Mouse (Mus musculus) cortical plate, adult 2 months (tissue): ENCODE results near the gene Tshz2. TPM values are rescaled to one million over a fixed set of nuclear protein-coding genes. Genes with fewer than 3 reads are reported as not detected.

Experiments
- H3K27ac ChIP-seq: fragments of 200-500 bp; 2 replicates; pipeline ENCODE4 v1.5.1; 2012; ENCODE audit warnings: low read length, control low read depth, inconsistent platforms; ENCODE audit not compliant: insufficient read depth
- H3K4me1 ChIP-seq: fragments of 200-500 bp; 2 replicates; pipeline ENCODE4 v1.6.1; 2011; ENCODE audit warnings: low read length; ENCODE audit not compliant: control insufficient read depth, insufficient read depth
- H3K4me3 ChIP-seq: fragments of 200-500 bp; 2 replicates; pipeline ENCODE4 v1.5.1; 2011; ENCODE audit warnings: mild to moderate bottlenecking, low read length, control low read depth; ENCODE audit not compliant: insufficient read depth
- CTCF ChIP-seq: fragments of 200-500 bp; IDR thresholded peaks from 2 replicates; pipeline ENCODE4 v1.5.1; 2011; ENCODE audit warnings: mild to moderate bottlenecking, control low read depth, low read length; ENCODE audit not compliant: insufficient read depth; ENCODE audit errors: extremely low read depth
- POLR2A ChIP-seq: fragments of 200-500 bp; IDR thresholded peaks from 2 replicates; pipeline ENCODE4 v1.6.1; 2011; ENCODE audit warnings: mild to moderate bottlenecking, low read length, control low read depth; ENCODE audit not compliant: insufficient read depth; ENCODE audit errors: extremely low read depth
- polyA plus RNA-seq: library from polyadenylated mRNA; depleted of rRNA; stranded (reverse); fragments of >200 nt; gene quantifications from 2 replicates; pipeline ENCODE4 v1.2.3, GENCODE M21; 2012

The Tshz2 gene
- polyA plus RNA-seq, 1 experiment = 46.5 TPM

DNA sequence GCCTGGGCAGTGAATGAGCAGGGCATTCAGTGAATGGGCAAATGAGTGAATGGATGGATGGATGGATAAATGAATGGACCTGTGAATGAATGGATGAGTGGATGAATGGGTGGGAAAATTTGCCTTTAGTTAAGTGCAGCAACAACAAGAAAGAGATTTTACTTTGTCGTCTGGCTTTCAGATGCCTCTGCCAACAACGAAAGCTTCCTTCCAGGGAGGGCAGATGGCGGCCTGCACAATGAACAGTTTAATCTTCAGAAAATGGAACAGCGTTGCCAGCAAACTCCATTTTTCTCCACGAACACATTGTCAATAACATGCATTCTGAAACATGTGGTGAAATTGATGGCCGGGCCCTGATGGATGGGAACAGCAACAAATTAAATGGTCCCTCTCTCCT is 418.6 kb downstream of the Tshz2 start:
- TF ChIP-seq CTCF (no peak), POLR2A (no peak)
- Histone ChIP-seq H3K4me3 (no peak overlapping the region), H3K27ac (no peak overlapping the region), H3K4me1 (no peaks in the 10 kb centered on the region)

DNA sequence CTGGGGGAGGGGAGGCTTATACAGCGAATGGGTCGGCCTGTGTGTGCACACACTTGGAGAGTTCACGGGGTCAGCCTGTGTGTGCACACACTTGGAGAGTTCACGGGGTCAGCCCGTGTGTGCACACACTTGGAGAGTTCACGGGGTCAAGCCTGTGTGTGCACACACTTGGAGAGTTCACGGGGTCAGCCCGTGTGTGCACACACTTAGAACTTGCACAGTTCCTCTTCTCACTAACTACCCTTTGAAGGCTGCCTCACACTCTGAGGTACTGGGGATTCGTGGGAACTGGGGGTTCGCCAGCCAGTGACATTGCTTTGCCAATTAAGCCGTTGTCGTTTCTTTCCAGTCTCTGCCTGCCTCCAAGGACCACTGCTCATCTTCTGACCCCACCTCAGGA is 422.1 kb downstream of the Tshz2 start:
- Histone ChIP-seq H3K27ac (no peak overlapping the region), H3K4me3 (no peak overlapping the region), H3K4me1 (no peaks in the 10 kb centered on the region)
- TF ChIP-seq CTCF = no peak

DNA sequence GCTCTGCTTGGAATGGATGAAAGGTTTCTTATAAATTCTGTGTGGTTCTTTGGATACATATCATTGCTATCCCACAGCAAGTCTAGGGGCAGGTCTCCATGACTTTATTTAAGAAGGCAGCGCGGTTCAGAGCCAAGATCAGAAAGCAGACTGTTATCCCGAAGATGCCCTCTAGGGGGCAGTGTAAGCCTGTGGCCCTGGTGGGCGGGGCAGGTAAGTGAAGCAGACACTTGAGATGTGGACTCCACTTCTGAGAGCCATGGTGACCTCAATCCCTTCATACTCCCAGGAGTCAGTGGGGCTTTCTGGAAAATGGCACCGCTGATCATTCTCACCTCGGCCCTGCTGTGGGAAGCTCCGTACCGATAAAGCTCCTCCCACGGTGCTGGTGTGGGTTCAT is 422.6 kb downstream of the Tshz2 start:
- Histone ChIP-seq H3K27ac (no peak overlapping the region), H3K4me1 (no peaks in the 10 kb centered on the region), H3K4me3 (no peak overlapping the region)
- no peak for TF ChIP-seq POLR2A
- peak; percentile 53 for TF ChIP-seq CTCF

DNA sequence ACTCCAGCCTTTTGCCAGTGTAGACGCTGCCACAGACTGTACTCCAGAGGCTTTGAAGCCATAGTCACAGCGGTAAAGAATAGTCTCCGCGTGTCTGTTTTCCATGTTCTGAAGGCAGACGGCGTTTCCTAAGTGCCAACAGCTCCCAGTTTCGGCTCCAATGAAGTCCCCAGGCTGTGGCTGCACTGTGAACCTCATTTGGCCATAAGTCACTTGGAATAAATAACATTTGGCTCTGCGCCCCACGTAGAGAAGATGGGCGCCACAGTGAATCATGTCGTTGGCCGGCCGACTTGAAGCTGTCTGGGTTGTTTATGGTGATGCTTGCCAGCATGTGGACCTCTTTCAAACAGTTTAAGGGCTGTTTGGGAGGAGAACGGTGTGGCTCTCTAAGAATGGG is 426.0 kb downstream of the Tshz2 start:
- no peak overlapping the region for H3K4me3 ChIP-seq
- H3K27ac ChIP-seq = no peak overlapping the region
- no peak for TF ChIP-seq POLR2A
- no peak for TF ChIP-seq CTCF
- H3K4me1 ChIP-seq = no peaks in the 10 kb centered on the region

DNA sequence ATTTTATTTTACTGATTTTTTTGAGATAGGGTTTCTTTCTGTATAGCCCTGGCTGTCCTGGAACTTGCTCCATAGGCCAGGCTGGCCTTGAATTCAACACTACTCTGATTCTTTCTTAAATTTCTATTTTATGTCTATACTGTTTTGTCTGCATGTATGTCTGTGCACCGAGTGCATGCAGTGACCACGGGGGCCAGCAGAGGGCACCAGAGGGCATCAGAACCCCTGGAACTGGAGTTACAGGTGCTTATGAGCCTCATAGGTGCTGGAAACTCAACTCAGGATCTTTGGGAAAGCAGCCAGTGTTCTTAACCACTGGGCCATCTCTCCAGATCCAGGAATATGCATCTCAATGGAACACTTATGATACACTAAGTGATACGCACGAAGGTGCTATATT is 427.3 kb downstream of the Tshz2 start:
- TF ChIP-seq CTCF = 0 out of 2 replicates have a peak, but pooled peaks have one; percentile 5
- TF ChIP-seq POLR2A = no peak
- no peak overlapping the region for H3K4me3 ChIP-seq
- no peaks in the 10 kb centered on the region for H3K4me1 ChIP-seq

DNA sequence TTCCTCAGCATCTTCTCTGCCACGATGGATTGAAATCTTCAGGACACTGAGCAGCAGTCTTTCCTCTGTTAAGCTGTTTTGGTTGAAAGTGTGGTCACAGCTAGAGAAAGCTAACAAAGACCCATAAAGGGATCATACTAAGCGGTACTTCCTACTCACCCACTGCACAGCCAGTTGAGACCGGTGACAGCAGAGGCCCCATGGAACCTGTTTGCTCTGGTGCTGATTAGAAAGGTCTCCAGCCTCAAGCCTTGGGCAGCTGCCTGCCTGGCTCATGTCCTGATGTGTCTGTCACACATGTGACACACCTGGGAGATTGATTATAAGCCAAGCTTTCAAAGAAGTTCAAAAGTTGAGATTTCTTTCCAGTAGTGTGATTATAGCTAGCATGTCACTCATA is 429.6 kb downstream of the Tshz2 start:
- no peaks in the 10 kb centered on the region for H3K4me1 ChIP-seq
- H3K27ac ChIP-seq = no peak overlapping the region
- TF ChIP-seq CTCF (no peak), POLR2A (no peak)
- H3K4me3 ChIP-seq = no peak overlapping the region

More for the DNA sequence above, 427.3 kb downstream of the Tshz2 start:
- no peak overlapping the region for H3K27ac ChIP-seq

DNA sequence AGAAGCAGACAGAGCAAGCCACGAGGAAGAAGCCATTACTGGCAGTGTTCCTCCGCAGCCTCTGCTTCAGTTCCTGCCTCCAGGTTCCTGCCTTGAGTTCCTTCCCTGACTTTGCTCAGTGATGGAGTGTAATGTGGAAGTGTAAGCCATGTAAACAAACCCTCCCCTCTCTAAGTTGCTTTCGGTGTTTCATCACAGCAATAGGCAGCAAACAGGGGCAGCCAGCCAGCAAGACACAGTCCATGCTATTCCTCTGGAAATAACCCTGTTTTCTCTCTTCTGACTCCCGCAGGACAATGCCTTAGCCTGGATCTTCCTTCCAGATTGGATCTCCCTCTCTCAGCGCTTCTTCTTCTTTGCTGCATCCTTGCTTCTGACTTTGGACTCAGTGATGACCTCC is 437.2 kb downstream of the Tshz2 start:
- no peaks in the 10 kb centered on the region for H3K4me1 ChIP-seq
- H3K4me3 ChIP-seq = no peak overlapping the region
- no peak for TF ChIP-seq POLR2A
- no peak overlapping the region for H3K27ac ChIP-seq

DNA sequence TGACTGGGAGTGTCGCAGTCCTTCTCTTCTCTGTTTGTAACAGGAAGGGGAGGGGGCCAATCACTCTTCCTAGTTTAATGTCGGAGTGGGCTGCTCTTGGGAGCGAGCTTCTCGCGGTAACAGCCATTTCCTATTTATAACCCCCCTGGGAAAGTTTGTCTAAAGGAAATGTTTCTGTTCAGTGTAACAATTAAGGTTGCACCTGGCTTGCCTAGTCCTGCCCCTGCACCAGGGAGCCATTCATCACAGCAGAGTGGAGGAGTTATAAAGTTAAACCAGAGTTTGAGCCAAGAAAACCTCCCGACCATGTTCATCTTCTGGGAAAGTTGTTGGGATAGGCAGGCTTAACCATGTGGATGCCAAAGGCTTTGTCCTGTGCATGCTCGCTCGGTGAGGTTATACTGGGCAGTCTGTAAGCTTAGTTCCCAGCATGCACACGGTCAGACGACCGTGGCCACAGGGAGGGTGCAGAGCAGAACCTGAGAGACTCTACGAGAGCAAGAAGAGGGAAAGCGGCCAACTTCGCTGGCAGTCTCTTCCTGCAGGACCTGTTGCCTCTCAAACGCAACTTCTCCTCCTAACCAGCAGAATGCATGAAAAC is 437.9 kb downstream of the Tshz2 start:
- no peak overlapping the region for H3K27ac ChIP-seq
- TF ChIP-seq POLR2A = no peak
- no peak for TF ChIP-seq CTCF

DNA sequence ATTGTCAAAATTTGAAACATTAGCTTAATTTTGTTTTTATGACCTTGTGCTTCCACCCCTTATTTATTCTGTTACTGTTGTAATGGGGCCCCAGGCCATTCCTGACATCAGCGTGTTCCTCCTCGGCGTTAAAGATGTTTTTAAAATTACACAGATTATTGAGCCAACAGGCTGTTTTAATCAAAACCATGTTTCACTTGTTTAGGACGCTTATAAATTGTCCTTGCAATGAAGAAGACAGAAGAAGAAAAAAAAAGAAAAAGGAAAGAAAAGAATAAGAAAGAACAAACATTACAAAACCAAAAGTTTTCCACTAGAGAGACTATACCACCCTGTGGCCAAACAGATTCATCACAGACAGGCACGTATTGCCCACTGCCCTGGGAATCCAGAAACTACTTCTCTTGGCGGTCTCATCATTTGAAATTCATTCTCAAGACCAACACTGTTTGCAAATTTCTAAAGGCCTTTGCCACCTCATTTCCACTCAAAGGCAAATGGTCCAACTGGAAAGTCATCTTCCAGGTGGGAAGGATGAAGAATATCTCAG is 444.2 kb downstream of the Tshz2 start:
- no peak for TF ChIP-seq POLR2A
- TF ChIP-seq CTCF = no peak
- no peaks in the 10 kb centered on the region for H3K4me1 ChIP-seq
- no peak overlapping the region for H3K27ac ChIP-seq
- no peak overlapping the region for H3K4me3 ChIP-seq

More for the DNA sequence above, 437.9 kb downstream of the Tshz2 start:
- Histone ChIP-seq H3K4me3 (no peak overlapping the region), H3K4me1 (no peaks in the 10 kb centered on the region)

DNA sequence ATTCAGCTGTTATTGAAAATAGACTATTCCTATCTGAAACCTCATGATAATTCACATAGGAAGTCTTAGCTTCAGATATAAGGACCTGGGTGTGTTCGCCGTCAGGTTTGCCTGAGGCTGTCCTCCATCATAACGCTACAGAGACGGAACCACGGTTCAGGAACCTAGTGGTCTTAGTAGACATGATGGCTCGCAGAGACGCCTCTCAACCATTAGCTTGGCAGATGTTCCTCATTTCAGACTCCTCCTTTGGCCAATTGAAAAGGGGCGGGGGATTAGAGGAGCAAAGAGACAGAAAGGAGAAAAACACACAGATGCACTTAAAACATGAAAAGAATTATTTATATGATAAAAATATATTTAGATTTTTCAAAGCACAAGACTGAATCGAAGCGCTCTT is 445.2 kb downstream of the Tshz2 start:
- no peak overlapping the region for H3K27ac ChIP-seq
- H3K4me1 ChIP-seq = no peaks in the 10 kb centered on the region
- H3K4me3 ChIP-seq = no peak overlapping the region
- TF ChIP-seq CTCF (no peak), POLR2A (no peak)
